Mouse (Mus musculus): ENCODE results near the gene Desi2.
"Not testable (repeated sequence)": the region's sequence is repeated elsewhere in the genome, so short reads cannot be mapped to it uniquely, and the experiment has no call there.

Desi2 gene

DNA sequence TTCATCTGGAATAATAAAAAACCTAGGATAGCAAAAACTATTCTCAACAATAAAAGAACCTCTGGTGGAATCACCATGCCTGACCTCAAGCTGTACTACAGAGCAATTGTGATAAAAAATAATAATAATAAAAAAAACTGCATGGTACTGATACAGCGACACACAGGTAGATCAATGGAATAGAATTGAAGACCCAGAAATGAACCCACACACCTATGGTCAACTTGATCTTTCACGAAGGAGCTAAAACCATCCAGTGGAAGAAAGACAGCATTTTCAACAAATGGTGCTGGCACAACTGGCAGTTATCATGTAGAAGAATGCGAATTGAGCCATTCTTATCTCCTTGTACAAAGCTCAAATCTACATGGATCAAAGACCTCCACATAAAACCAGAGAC, 78.2 kb downstream of the Desi2 start:
- not testable (repeated sequence) for DNase-seq

DNA sequence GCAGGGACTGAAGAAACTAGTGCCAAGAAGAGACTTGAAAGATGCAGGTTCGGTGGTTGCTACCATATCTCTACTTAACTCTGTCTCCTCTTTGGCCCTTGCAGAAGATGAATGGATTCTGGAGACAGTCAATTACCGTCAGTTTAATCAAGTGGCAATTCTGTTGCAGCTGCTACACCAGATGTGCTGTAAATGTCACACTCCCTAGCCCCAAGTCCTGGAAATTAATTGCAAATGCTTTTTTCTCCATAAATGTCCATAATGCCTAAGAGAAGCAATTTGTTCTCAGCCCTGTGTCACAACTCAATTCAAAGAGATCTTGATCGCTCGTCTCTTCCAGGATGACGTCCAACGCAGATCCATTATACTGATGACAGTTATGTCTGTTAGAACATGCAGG, 83.4 kb downstream of the Desi2 start:
- no peak for DNase-seq

- DNase-seq: no peak
Observed at GRCm38 (mm10) chr1:178275174-178275730, 88.0 kb downstream of the Desi2 start.

- no peak for DNase-seq
Observed at GRCm38 (mm10) chr1:178275738-178276053, 88.5 kb downstream of the Desi2 start.

DNA sequence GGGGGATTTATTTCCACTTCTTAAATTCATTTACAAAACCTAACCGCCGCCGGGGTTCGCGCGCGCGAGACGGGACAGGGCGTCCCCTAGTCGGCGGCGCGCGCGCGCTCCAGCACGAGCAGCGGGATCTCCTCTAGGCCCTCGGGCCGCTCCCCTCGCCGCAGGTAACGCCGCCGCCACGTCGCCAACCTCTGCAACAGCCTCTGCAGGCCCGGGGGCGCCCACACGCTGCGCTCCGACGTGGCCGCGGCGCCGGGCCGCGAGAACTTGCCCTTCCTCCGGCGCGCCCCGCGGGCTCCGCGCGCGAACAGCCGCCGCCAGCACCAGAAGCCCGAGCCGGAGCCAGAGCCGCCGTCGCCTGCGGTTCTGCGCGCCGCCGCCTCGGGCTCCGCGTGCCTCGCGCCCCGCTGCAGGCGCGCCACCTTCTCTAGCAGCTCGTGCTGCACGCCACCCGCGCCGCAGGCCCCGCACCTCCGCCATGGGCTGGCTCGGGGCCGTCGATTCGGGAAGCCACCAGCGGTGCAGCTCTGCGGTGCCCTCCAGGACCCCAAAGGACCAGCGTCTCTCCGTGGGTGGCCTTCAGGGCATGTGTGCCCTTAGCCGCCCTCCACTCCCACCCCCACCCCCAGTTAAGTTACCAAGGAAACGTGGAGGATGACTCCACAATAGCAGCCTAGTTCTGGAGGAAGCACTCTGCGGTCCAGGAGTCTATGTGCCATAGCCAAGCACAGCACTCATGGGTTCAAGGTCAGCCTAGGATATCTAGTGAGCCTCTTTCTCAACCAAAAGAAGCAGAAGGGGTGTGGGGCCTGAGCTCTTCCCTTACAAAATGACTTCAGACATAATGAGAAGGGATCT, 89.1 kb downstream of the Desi2 start:
- DNase-seq: peak; percentile 88 to 89

- not testable (repeated sequence) for DNase-seq
Observed at GRCm38 (mm10) chr1:178283314-178283713, 96.1 kb downstream of the Desi2 start.

GRCm38 (mm10) chr1:178283946-178284720, 96.9 kb downstream of the Desi2 start:
- DNase-seq: no peak

DNA sequence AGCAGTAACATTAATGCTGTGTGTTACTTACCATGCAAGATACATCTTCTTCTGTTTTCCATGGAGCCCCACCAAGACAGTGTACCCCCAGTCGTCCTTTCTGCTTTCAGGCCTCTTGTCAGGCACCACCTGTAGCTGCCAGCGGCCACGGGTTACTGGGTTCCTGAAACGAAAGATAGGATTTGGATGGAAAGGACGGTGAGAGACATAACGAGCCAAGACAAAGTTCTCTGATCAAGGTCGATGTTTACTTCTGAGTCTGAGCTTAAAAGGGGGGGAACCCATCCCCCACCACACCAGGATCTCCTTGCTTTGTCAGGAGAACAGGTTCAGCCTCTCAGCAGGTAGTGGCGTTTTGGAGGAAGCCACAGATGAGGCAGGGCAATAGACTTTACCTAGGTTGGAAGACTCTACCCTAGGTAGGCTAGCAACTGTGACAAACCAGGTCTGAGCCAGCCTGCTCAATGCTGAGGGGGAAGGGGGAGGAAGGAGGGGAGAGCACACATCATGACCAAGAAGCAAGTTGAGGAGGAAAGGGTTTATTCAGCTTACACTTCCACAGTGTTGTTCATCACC, 100.5 kb downstream of the Desi2 start:
- DNase-seq: no peak

DNA sequence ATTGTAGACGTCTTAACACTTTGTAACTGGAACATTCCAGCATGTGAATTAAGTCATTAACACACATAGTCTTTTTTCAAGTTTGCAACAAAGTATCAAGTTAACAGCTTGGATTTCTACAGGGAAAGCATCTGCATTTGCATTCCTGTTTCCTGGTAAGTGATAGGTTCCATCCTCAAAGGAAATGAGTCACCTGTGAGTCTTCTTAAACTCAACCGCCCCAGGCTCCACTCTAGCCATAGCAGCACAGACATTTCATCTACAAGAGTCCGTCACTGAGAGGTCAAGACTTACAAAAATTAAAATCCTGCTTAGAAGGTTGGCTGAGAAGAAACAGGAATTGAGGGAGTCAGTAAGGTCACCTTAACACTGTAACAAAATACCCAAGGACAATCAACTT, 104.5 kb downstream of the Desi2 start:
- DNase-seq: no peak

DNA sequence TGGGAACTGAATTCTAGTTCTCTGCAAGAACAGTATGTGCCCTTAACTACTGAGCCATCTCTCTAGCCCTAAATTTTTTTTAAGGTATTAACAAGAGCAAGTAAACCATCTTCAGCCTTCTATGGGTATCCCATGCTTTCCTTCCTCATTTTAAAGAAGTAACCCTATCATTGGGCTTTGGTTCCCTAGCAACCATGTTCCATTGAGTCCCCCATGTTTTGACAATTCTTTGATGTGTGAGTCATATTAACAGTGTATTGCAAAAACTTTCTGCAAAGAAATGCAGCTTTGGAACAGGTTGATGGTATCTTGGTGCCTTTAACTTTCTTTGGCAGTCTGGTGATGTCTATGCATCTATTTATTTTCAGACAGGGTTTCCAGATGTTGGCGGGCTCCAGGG, 106.8 kb downstream of the Desi2 start:
- no peak for DNase-seq

DNA sequence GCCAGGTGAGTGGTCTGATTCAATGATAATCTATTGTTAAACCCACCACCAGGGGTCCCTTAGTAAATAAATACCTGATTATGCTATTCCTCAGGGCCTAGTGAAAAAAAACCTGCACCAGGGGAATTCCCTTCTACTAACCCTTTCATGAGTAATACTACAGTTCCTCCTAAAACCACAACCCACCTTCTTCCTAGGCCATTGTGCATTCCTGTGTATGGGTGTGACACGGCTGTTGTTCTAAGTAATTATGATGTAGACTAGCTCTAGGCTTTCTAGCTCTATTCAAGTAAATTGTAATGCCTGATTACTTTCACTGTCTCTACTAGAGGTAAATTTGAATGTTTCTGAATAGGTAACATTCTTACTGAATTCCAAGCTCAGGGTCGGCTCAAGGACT, 114.0 kb downstream of the Desi2 start:
- not testable (repeated sequence) for DNase-seq

GRCm38 (mm10) chr1:178303425-178303824, 116.2 kb downstream of the Desi2 start:
- DNase-seq: peak; percentile 87 to 88
